Mouse (Mus musculus): ENCODE data around the gene Gm21693.
"Not testable (repeated sequence)": the region's sequence is repeated elsewhere in the genome, so short reads cannot be mapped to it uniquely, and the experiment has no call there.

The Gm21693 gene

GRCm38 (mm10) chrY:3345229-3345628 is at the start of gene Gm21693:
TSS of gene Gm21693 (minus strand) at chrY:3345329.
- H3K36me3 ChIP-seq (ENCODE audit: insufficient read depth, low read length); H3K9me3 ChIP-seq (ENCODE audit: low read length); H3K4me1 ChIP-seq (replicated peaks; ENCODE audit: low read depth, low read length); H3K4me3 ChIP-seq (replicated peaks; ENCODE audit: low read length); H3K27me3 ChIP-seq (ENCODE audit: insufficient read depth, low read length): not testable (repeated sequence)

- H3K4me1 ChIP-seq (replicated peaks; ENCODE audit: low read depth, low read length); H3K27me3 ChIP-seq (ENCODE audit: insufficient read depth, low read length); H3K9me3 ChIP-seq (ENCODE audit: low read length); H3K4me3 ChIP-seq (replicated peaks; ENCODE audit: low read length); H3K36me3 ChIP-seq (ENCODE audit: insufficient read depth, low read length): not testable (repeated sequence)
Observed at GRCm38 (mm10) chrY:3340661-3341060, 4.5 kb downstream of the Gm21693 start.

GRCm38 (mm10) chrY:3306349-3306748 is 38.8 kb downstream of the Gm21693 start, which contains the start of gene Gm21677:
TSS of gene Gm21677 (minus strand) at chrY:3306449.
- H3K4me3 ChIP-seq (replicated peaks; ENCODE audit: low read length); H3K27me3 ChIP-seq (ENCODE audit: insufficient read depth, low read length); H3K9me3 ChIP-seq (ENCODE audit: low read length); H3K36me3 ChIP-seq (ENCODE audit: insufficient read depth, low read length); H3K4me1 ChIP-seq (replicated peaks; ENCODE audit: low read depth, low read length): not testable (repeated sequence)

All from E14TG2a.4 (cell line).